ENCODE assay signal across 8 mouse cellular contexts in genomic region chr3:108209536-108209935, GRCm38 (mm10). TPM values are rescaled to one million over a fixed set of nuclear protein-coding genes. Genes with fewer than 3 reads are reported as not detected.
DNase-seq lines count a peak whose midpoint lies in the region; ATAC-seq and TF ChIP-seq lines count a peak whose summit lies in the region.

No protein-coding gene starts in this region.

- no peaks in the 10 kb centered on the region for H3K36me3 ChIP-seq in spleen, adult 2 months (ENCODE audit: control insufficient read depth, insufficient read depth, low read length)
- peaks cover 20% of the 10 kb centered on the region for H3K36me3 ChIP-seq in limb, embryonic 15.5 days
- H3K36me3 ChIP-seq in stomach, embryonic 16.5 days (ENCODE audit: control insufficient read depth, insufficient read depth, low read length), result peaks cover 2% of the 10 kb centered on the region; the same call in 1 of the 2 replicates

- H3K4me1 ChIP-seq in spleen, adult 2 months (ENCODE audit: control insufficient read depth, insufficient read depth, insufficient read length), result peaks cover 7% of the 10 kb centered on the region; the same call in 1 of the 2 replicates
- H3K4me1 ChIP-seq in limb, embryonic 15.5 days, result peaks cover 45% of the 10 kb centered on the region
- H3K4me1 ChIP-seq in stomach, embryonic 16.5 days (ENCODE audit: control insufficient read depth, insufficient read depth, low read length), result peaks cover 29% of the 10 kb centered on the region

- 12% methylated on average over 8 of the region's 8 CpGs for WGBS in spleen, adult 2 months
- 5% methylated on average over 8 of the region's 8 CpGs for WGBS in limb, embryonic 15.5 days
- WGBS in stomach, embryonic 16.5 days, result 3% methylated on average over 8 of the region's 8 CpGs

- no peaks in the 10 kb centered on the region for H3K9me3 ChIP-seq in limb, embryonic 15.5 days
- no peaks in the 10 kb centered on the region for H3K9me3 ChIP-seq in stomach, embryonic 16.5 days (replicated peaks; ENCODE audit: control insufficient read depth, low read length)

- no peak for TF ChIP-seq CTCF in spleen, adult 2 months (IDR thresholded peaks at IDR 0.05; ENCODE audit: extremely low read depth, insufficient read depth, insufficient read length, insufficient replicate concordance)

- DNase-seq in cerebellum, adult 9-11 months, result peak; percentile 74
- DNase-seq in cerebellum, postnatal 4 days (ENCODE audit: low spot score in 2 of 2), result no peak
- DNase-seq in spleen, adult 2 months (ENCODE audit: low read depth in 1 of 2, low spot score in 2 of 2), result no peak
- no peak for DNase-seq in spleen, adult 18-20 months
- DNase-seq in kidney, adult 9 months, result no peak
- DNase-seq in testis, postnatal 10 days (ENCODE audit: low spot score), result no peak

- no peaks in the 10 kb centered on the region for H3K27me3 ChIP-seq in spleen, adult 2 months (ENCODE audit: control insufficient read depth, insufficient read depth, low read length)
- H3K27me3 ChIP-seq in limb, embryonic 15.5 days, result 0 out of 2 replicates have a peak, but pooled peaks cover 3% of the 10 kb centered on the region
- H3K27me3 ChIP-seq in stomach, embryonic 16.5 days (ENCODE audit: control insufficient read depth, insufficient read depth, low read length), result no peaks in the 10 kb centered on the region

- no peak overlapping the region for H3K27ac ChIP-seq in spleen, adult 2 months (ENCODE audit: insufficient read depth, low read length)
- H3K27ac ChIP-seq in limb, embryonic 15.5 days, result peak overlapping the region; percentile 93
- H3K27ac ChIP-seq in stomach, embryonic 16.5 days (ENCODE audit: low read length), result no peak overlapping the region; the same call in 1 of the 2 replicates

- H3K9ac ChIP-seq in limb, embryonic 15.5 days, result peak overlapping the region; percentile 58
- H3K9ac ChIP-seq in stomach, embryonic 16.5 days (ENCODE audit: low read length), result peak overlapping the region; percentile 87

- TF ChIP-seq POLR2A in spleen, adult 2 months (IDR thresholded peaks at IDR 0.05; ENCODE audit: low read depth, low read length), result no peak

- ATAC-seq in limb, embryonic 15.5 days (ENCODE audit: insufficient number of reproducible peaks, low FRiP score, low TSS enrichment, low read depth), result no peak
- ATAC-seq in stomach, embryonic 16.5 days (ENCODE audit: insufficient read depth, low FRiP score), result no peak

- peak overlapping the region; percentile 85 for H3K4me3 ChIP-seq in spleen, adult 2 months (ENCODE audit: extremely low read depth, insufficient read depth, insufficient read length)
- peak overlapping the region; percentile 62 for H3K4me3 ChIP-seq in limb, embryonic 15.5 days
- H3K4me3 ChIP-seq in stomach, embryonic 16.5 days (replicated peaks; ENCODE audit: low read length), result peak overlapping the region; percentile 67

- H3K4me2 ChIP-seq in limb, embryonic 15.5 days, result peak overlapping the region; percentile 89
- peak overlapping the region; percentile 93 for H3K4me2 ChIP-seq in stomach, embryonic 16.5 days (ENCODE audit: low read depth, low read length)

RNA-seq across cellular contexts. Expression of gene Atxn7l2, which starts 1.2 kb away (rescaled TPM):
- 8.2 and 11.5 TPM in 2 replicates for polyA plus RNA-seq in spleen, adult 2 months (2012; rRNA removed)
- polyA plus RNA-seq in limb, embryonic 15.5 days (2015; fragmentation: Nextera tagmentation; extraction: Ambion mirVana), result 18.0 and 18.7 TPM in 2 replicates
- 11.5 and 12.5 TPM in 2 replicates for polyA plus RNA-seq in stomach, embryonic 16.5 days (2015; fragmentation: Nextera tagmentation; extraction: Ambion mirVana)

RNA-seq across cellular contexts. Expression of gene Cyb561d1, which starts 8.5 kb away (rescaled TPM):
- polyA plus RNA-seq in spleen, adult 2 months (2012; rRNA removed), result 12.7 and 13.8 TPM in 2 replicates
- polyA plus RNA-seq in limb, embryonic 15.5 days (2015; fragmentation: Nextera tagmentation; extraction: Ambion mirVana), result 2.4 and 3.1 TPM in 2 replicates
- 4.3 and 4.4 TPM in 2 replicates for polyA plus RNA-seq in stomach, embryonic 16.5 days (2015; fragmentation: Nextera tagmentation; extraction: Ambion mirVana)

RNA-seq across cellular contexts. Expression of gene Sypl2, which starts 16.9 kb away (rescaled TPM):
- polyA plus RNA-seq in spleen, adult 2 months (2012; rRNA removed), result 0.15 and 0.16 TPM in 2 replicates
- polyA plus RNA-seq in limb, embryonic 15.5 days (2015; fragmentation: Nextera tagmentation; extraction: Ambion mirVana), result 2.8 and 7.6 TPM in 2 replicates
- 0.15 and 3.4 TPM in 2 replicates for polyA plus RNA-seq in stomach, embryonic 16.5 days (2015; fragmentation: Nextera tagmentation; extraction: Ambion mirVana)

RNA-seq across cellular contexts. Expression of gene Amigo1, which starts 23.4 kb away (rescaled TPM):
- polyA plus RNA-seq in spleen, adult 2 months (2012; rRNA removed), result 6.2 and 8.3 TPM in 2 replicates
- 4.7 and 5.4 TPM in 2 replicates for polyA plus RNA-seq in limb, embryonic 15.5 days (2015; fragmentation: Nextera tagmentation; extraction: Ambion mirVana)
- polyA plus RNA-seq in stomach, embryonic 16.5 days (2015; fragmentation: Nextera tagmentation; extraction: Ambion mirVana), result 2.4 and 3.1 TPM in 2 replicates

RNA-seq across cellular contexts. Expression of gene Psma5, which starts 47.2 kb away (rescaled TPM):
- 21.3 and 22.4 TPM in 2 replicates for polyA plus RNA-seq in spleen, adult 2 months (2012; rRNA removed)
- 254 and 257 TPM in 2 replicates for polyA plus RNA-seq in limb, embryonic 15.5 days (2015; fragmentation: Nextera tagmentation; extraction: Ambion mirVana)
- polyA plus RNA-seq in stomach, embryonic 16.5 days (2015; fragmentation: Nextera tagmentation; extraction: Ambion mirVana), result 230 TPM in 2 replicates
